Mouse (Mus musculus) erythroblast, embryonic 14.5 days (primary cell): Measurements from ENCODE around the gene Myadml2. TPM values are rescaled to one million over a fixed set of nuclear protein-coding genes. Genes with fewer than 3 reads are reported as not detected.

Source experiments
- H3K27me3 ChIP-seq: 2 replicates; pipeline ENCODE4 v1.6.1; 2012; ENCODE audit warnings: inconsistent platforms; ENCODE audit not compliant: control insufficient read depth
- H3K36me3 ChIP-seq: 2 replicates; pipeline ENCODE4 v1.6.1; 2012; ENCODE audit warnings: mild to moderate bottlenecking, inconsistent platforms; ENCODE audit not compliant: control insufficient read depth
- H3K4me1 ChIP-seq: 2 replicates; pipeline ENCODE4 v1.6.1; 2012; ENCODE audit warnings: inconsistent platforms; ENCODE audit not compliant: control insufficient read depth
- H3K4me3 ChIP-seq: replicated peaks from 2 replicates; pipeline ENCODE3; 2012; ENCODE audit warnings: moderate library complexity, mild to moderate bottlenecking, inconsistent platforms
- H3K9me3 ChIP-seq: 2 replicates; pipeline ENCODE4 v1.6.1; 2012; ENCODE audit warnings: low read length, inconsistent platforms, mixed read lengths; ENCODE audit not compliant: control insufficient read depth
- GATA1 ChIP-seq: IDR thresholded peaks from 2 replicates; pipeline ENCODE4 v1.6.1; 2012; ENCODE audit warnings: low read length, inconsistent platforms, mixed read lengths
- TAL1 ChIP-seq: IDR thresholded peaks from 3 replicates; pipeline ENCODE4 v1.6.1; 2012; ENCODE audit warnings: low read length, inconsistent platforms, mixed read lengths
- polyA plus RNA-seq: library from polyadenylated mRNA; stranded (reverse); fragments of >175 nt; gene quantifications from 2 replicates; pipeline ENCODE4 v1.2.3, GENCODE M21; 2012

Myadml2 gene
- polyA plus RNA-seq, 1 experiment = not detected

DNA sequence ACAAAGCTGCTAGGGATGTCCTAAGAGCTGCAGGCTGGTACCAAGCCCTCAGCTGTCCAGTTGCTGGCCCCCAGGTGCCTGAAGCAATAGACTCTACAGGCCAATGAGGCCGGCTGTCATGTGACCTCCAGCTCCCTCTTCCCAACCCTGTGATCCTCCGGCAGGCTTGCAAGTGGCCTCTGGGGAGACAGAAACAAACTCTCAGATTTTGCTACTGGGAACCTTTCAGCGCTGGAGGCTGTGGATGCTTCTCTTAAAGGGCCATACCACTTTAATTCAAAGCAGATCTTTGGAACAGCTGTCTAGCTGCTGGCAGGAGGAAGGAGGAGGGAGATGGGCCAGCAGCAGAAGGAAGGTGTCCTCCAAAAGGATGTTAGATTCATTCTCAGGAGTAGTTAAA is 18.7 kb upstream of the Myadml2 start:
- H3K9me3 ChIP-seq = no peaks in the 10 kb centered on the region; the same call in 1 of the 2 replicates
- H3K36me3 ChIP-seq = no peaks in the 10 kb centered on the region
- H3K27me3 ChIP-seq = peaks cover 56% of the 10 kb centered on the region
- H3K4me3 ChIP-seq = no peak overlapping the region
- H3K4me1 ChIP-seq = peaks cover 2% of the 10 kb centered on the region; the same call in 1 of the 2 replicates
- no peak for TF ChIP-seq TAL1
- no peak for TF ChIP-seq GATA1

- Histone ChIP-seq H3K4me1 (peaks cover 4% of the 10 kb centered on the region), H3K9me3 (peaks cover 3% of the 10 kb centered on the region; the same call in 1 of the 2 replicates), H3K4me3 (no peak overlapping the region), H3K36me3 (no peaks in the 10 kb centered on the region), H3K27me3 (peaks cover 69% of the 10 kb centered on the region)
- TF ChIP-seq TAL1 = no peak
- no peak for TF ChIP-seq GATA1
These were observed 17.4 kb upstream of the Myadml2 start for GRCm38 (mm10) chr11:120665406-120665805.

DNA sequence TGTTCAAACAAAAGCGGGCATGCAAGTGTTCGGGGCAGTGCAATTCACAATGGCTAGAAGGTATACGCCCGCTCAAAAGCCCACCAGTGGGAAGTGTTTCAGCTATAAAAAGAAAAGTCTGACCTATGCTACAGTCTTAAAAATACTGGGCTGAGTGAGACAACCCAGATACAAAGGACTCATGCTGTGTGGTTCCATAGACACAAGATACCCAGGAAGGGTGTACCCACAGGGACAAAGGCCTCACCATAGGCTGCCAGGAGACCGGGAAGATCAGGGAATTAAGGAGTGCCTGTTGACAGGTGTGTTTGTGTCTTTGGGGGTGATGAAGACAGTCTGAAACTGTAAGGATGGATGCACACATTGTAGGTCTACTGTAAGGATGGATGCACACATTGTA is 15.8 kb upstream of the Myadml2 start:
- peaks cover 4% of the 10 kb centered on the region for H3K4me1 ChIP-seq
- no peaks in the 10 kb centered on the region for H3K36me3 ChIP-seq
- H3K9me3 ChIP-seq = peaks cover 9% of the 10 kb centered on the region; the same call in 1 of the 2 replicates
- peaks cover 78% of the 10 kb centered on the region for H3K27me3 ChIP-seq
- H3K4me3 ChIP-seq = no peak overlapping the region
- TF ChIP-seq GATA1 (no peak), TAL1 (no peak)

GRCm38 (mm10) chr11:120662759-120663158 is 14.8 kb upstream of the Myadml2 start:
- peaks cover 4% of the 10 kb centered on the region for H3K4me1 ChIP-seq
- TF ChIP-seq TAL1 (no peak), GATA1 (no peak)
- peaks cover 9% of the 10 kb centered on the region; the same call in 1 of the 2 replicates for H3K9me3 ChIP-seq
- no peaks in the 10 kb centered on the region for H3K36me3 ChIP-seq
- H3K27me3 ChIP-seq = peaks cover 87% of the 10 kb centered on the region
- no peak overlapping the region for H3K4me3 ChIP-seq

DNA sequence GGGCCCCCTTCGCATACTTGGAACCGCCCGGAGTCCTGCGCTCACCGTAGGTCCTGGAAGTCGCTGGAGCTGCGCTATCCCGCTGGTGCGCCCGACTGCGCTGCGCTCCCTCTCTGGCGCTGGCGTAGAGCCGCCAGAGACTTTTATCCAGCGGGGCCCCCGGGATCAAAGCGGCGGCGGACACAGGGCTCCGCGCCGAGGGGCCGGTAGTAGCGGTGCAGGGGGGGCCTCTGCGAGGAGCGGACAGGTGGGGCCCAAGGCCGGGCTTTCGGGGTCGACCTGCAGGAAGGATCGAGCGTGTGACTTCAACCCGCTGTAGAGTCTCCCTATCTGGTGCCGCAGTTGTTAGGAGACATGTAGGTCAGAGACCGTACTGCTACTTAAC is 13.1 kb upstream of the Myadml2 start, which contains the start of gene Notum:
Notum (minus strand) TSS at position 100 of the 385 bp plus-strand sequence.
- peaks cover 96% of the 10 kb centered on the region for H3K27me3 ChIP-seq
- peaks cover 9% of the 10 kb centered on the region; the same call in 1 of the 2 replicates for H3K9me3 ChIP-seq
- H3K36me3 ChIP-seq = no peaks in the 10 kb centered on the region
- H3K4me3 ChIP-seq = no peak within 1 kb of the TSS
- no peak for TF ChIP-seq GATA1
- TF ChIP-seq TAL1 = no peak
- peaks cover 4% of the 10 kb centered on the region for H3K4me1 ChIP-seq

DNA sequence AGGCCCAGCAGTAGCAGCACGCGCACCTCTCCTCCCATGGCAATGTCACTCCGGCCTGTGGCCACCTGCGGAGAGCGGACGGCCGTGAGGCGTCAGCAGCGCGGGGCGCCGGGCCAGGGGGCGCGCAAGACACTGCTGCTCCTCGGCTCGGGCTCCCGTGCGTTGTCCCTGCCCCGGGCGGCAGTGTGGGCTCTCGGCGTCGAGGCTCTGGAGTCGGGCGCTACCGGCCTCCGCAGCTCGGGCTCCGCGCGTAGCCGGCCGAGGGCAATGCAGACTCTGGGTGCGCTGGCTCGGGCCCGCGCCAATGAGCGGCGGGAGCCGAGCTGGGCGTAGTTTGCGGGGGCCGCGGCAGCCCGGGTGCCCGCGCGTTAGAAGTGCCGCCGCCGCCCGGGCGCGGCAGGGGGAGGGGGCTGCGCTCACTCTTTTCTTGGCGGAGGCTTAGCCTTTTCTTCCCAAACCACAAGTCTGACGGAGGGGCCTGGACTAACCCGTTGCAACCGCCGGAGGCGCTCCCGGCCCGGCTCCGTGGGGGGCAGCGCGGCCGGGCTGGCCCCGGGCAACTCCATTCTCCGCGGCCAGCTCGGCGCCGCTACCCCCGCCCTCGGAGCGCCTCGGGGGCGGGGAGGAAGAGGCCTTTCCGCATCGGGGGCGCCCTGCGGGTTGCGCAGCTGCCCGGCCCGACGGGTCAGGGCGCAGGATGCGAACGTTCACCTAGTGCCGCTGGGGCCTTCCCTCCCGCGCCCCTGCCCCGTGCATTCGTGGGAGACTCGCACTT is 12.5 kb upstream of the Myadml2 start:
- no peak overlapping the region for H3K4me3 ChIP-seq

GRCm38 (mm10) chr11:120659509-120660300 is 11.7 kb upstream of the Myadml2 start:
- Histone ChIP-seq H3K36me3 (no peaks in the 10 kb centered on the region), H3K4me3 (no peak overlapping the region), H3K9me3 (peaks cover 9% of the 10 kb centered on the region; the same call in 1 of the 2 replicates), H3K27me3 (peaks cover 92% of the 10 kb centered on the region), H3K4me1 (peaks cover 2% of the 10 kb centered on the region)
- TF ChIP-seq GATA1 = no peak
- TF ChIP-seq TAL1 = no peak

More for the DNA sequence above, 12.5 kb upstream of the Myadml2 start:
- Histone ChIP-seq H3K36me3 (no peaks in the 10 kb centered on the region), H3K4me1 (peaks cover 4% of the 10 kb centered on the region), H3K9me3 (peaks cover 9% of the 10 kb centered on the region; the same call in 1 of the 2 replicates), H3K27me3 (peaks cover 98% of the 10 kb centered on the region)
- no peak for TF ChIP-seq GATA1

GRCm38 (mm10) chr11:120658876-120659410 is 11.0 kb upstream of the Myadml2 start:
- Histone ChIP-seq H3K4me1 (peaks cover 4% of the 10 kb centered on the region), H3K27me3 (peaks cover 91% of the 10 kb centered on the region), H3K36me3 (no peaks in the 10 kb centered on the region), H3K4me3 (no peak overlapping the region), H3K9me3 (peaks cover 9% of the 10 kb centered on the region; the same call in 1 of the 2 replicates)
- TF ChIP-seq GATA1 (no peak), TAL1 (no peak)

DNA sequence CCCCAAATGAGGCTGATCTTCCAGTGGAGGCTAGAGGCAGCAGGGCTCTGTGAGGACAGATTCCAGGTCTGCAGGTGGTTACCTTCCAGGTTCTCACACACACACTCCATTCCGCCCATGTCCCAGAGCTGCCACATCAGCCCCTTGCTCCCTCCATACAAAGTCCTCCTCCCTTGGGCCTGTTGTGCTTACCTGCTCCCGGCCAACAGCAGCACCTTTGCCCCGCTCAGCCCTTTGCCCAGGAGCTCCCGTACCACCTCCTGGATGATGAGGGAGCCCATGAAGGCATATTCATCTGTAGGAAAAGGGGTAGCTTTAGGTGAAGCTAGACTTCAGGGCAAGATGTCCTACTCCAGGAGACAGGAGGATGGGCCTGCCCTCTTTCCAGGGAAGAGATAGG is 9.3 kb upstream of the Myadml2 start:
- Histone ChIP-seq H3K36me3 (no peaks in the 10 kb centered on the region), H3K27me3 (peaks cover 76% of the 10 kb centered on the region), H3K9me3 (peaks cover 9% of the 10 kb centered on the region; the same call in 1 of the 2 replicates), H3K4me3 (no peak overlapping the region), H3K4me1 (peaks cover 4% of the 10 kb centered on the region)
- TF ChIP-seq GATA1 (no peak), TAL1 (no peak)
